In genomic region chr14:33972679-33973078, GRCm38 (mm10) we compare ENCODE assay signal across 13 mouse cellular contexts. TPM values are rescaled to one million over a fixed set of nuclear protein-coding genes. Genes with fewer than 3 reads are reported as not detected.
A peak's percentile ranks its signal among the peaks of the same experiment; 100 is the strongest.
DNase-seq lines count a peak whose midpoint lies in the region; ATAC-seq and TF ChIP-seq lines count a peak whose summit lies in the region.
"Had no signal": no experiment of that assay in that cellular context is flagged by ENCODE, and none has a peak within 500 bp of the region (broad histone marks: within the 10 kb centered on the region; RNA-seq: fewer than 3 reads in every experiment).

No protein-coding gene starts in this region.

- H3K27me3 ChIP-seq in kidney, postnatal 0 days (ENCODE audit: insufficient read depth, low read length), result no peaks in the 10 kb centered on the region
- H3K27me3 ChIP-seq in midbrain, postnatal 0 days (ENCODE audit: insufficient read depth, low read length), result no peaks in the 10 kb centered on the region
- H3K27me3 ChIP-seq in midbrain, embryonic 11.5 days (ENCODE audit: control insufficient read depth, insufficient read depth, low read length), result no peaks in the 10 kb centered on the region

- TF ChIP-seq CTCF in kidney, postnatal 0 days (IDR thresholded peaks at IDR 0.05; ENCODE audit: low read depth), result peak; percentile 59
- peak; percentile 70 for TF ChIP-seq CTCF in midbrain, postnatal 0 days (IDR thresholded peaks at IDR 0.05)

- H3K9ac ChIP-seq in kidney, postnatal 0 days (ENCODE audit: low read depth, low read length), result no peak overlapping the region
- H3K9ac ChIP-seq in midbrain, postnatal 0 days (replicated peaks; ENCODE audit: low read length, poor library complexity, severe bottlenecking), result no peak overlapping the region
- H3K9ac ChIP-seq in midbrain, embryonic 11.5 days (ENCODE audit: low read length), result no peak overlapping the region

- no peaks in the 10 kb centered on the region for H3K4me1 ChIP-seq in kidney, postnatal 0 days (replicated peaks; ENCODE audit: insufficient read depth, low read length)
- no peaks in the 10 kb centered on the region for H3K4me1 ChIP-seq in midbrain, postnatal 0 days (ENCODE audit: insufficient read depth, low read length)
- no peaks in the 10 kb centered on the region for H3K4me1 ChIP-seq in midbrain, embryonic 11.5 days (ENCODE audit: control insufficient read depth, insufficient read depth, low read length)

- peak; percentile 14 for DNase-seq in adrenal gland, adult 2 months
- DNase-seq in adrenal gland, adult 8-10 months, result no peak
- peak; percentile 22 for DNase-seq in kidney, postnatal 0 days (ENCODE audit: low spot score)
- no peak for DNase-seq in kidney, adult 9 months
- peak; percentile 63 for DNase-seq in midbrain, postnatal 0 days (ENCODE audit: low spot score)
- no peak for DNase-seq in midbrain, embryonic 11.5 days (ENCODE audit: low spot score, missing footprints)
- DNase-seq in left cerebral cortex, postnatal 25 days (ENCODE audit: low spot score in 2 of 2), result no peak
- DNase-seq: gastrocnemius, postnatal 10 days; kidney, adult 8-10 months had no signal

- intact Hi-C loops in left cerebral cortex, postnatal 25 days (cut with DNase I), result no loop called here

- H3K36me3 ChIP-seq in kidney, postnatal 0 days (ENCODE audit: insufficient read depth, low read length), result no peaks in the 10 kb centered on the region
- no peaks in the 10 kb centered on the region for H3K36me3 ChIP-seq in midbrain, postnatal 0 days (ENCODE audit: insufficient read depth, low read length)
- H3K36me3 ChIP-seq in midbrain, embryonic 11.5 days (ENCODE audit: control insufficient read depth, insufficient read depth, low read length), result no peaks in the 10 kb centered on the region

- no peak overlapping the region for H3K27ac ChIP-seq in kidney, postnatal 0 days
- no peak overlapping the region for H3K27ac ChIP-seq in midbrain, postnatal 0 days (ENCODE audit: low read depth, low read length)
- H3K27ac ChIP-seq in midbrain, embryonic 11.5 days (ENCODE audit: low read depth, low read length), result no peak overlapping the region

- no peaks in the 10 kb centered on the region for H3K9me3 ChIP-seq in kidney, postnatal 0 days (replicated peaks; ENCODE audit: low read length)
- no peaks in the 10 kb centered on the region for H3K9me3 ChIP-seq in midbrain, postnatal 0 days (ENCODE audit: low read length)
- no peaks in the 10 kb centered on the region for H3K9me3 ChIP-seq in midbrain, embryonic 11.5 days (ENCODE audit: control insufficient read depth, low read length)

- WGBS in kidney, postnatal 0 days, result 46% methylated on average over 7 of the region's 7 CpGs
- 51% methylated on average over 7 of the region's 7 CpGs for WGBS in midbrain, postnatal 0 days
- 51% methylated on average over 7 of the region's 7 CpGs for WGBS in midbrain, embryonic 11.5 days

- no peak overlapping the region for H3K4me3 ChIP-seq in kidney, postnatal 0 days (replicated peaks; ENCODE audit: low read depth, low read length)
- H3K4me3 ChIP-seq in midbrain, postnatal 0 days (ENCODE audit: low read depth, low read length), result no peak overlapping the region
- H3K4me3 ChIP-seq in midbrain, embryonic 11.5 days (ENCODE audit: low read depth, low read length), result no peak overlapping the region
- H3K4me3 ChIP-seq: erythroblast, embryonic 14.5 days had no signal

- no peak overlapping the region for H3K4me2 ChIP-seq in kidney, postnatal 0 days (ENCODE audit: low read length)
- H3K4me2 ChIP-seq in midbrain, postnatal 0 days (ENCODE audit: low read depth, low read length, poor library complexity, severe bottlenecking), result no peak overlapping the region
- H3K4me2 ChIP-seq in midbrain, embryonic 11.5 days, result no peak overlapping the region

- ATAC-seq in kidney, postnatal 0 days (replicated peaks; ENCODE audit: low FRiP score, low read depth), result no peak
- ATAC-seq in midbrain, postnatal 0 days (ENCODE audit: low FRiP score), result no peak
- ATAC-seq in midbrain, embryonic 11.5 days (ENCODE audit: low FRiP score), result no peak
- no peak for ATAC-seq in monocyte, adult 5-6 weeks (replicated peaks; ENCODE audit: insufficient number of reproducible peaks, low FRiP score, low TSS enrichment, poor library complexity, severe bottlenecking)

RNA-seq across cellular contexts. Expression of gene Zfp488, which starts 5.9 kb away (rescaled TPM):
- total RNA-seq in adrenal gland, adult 2 months (2021), result under 1 TPM in 1 of 2 experiments, not detected in 1; 0.07 TPM
- polyA plus RNA-seq in adrenal gland, adult 2 months (2012; rRNA removed), result 0.02 TPM in 1 of 2 replicates, not detected in the other
- total RNA-seq in adrenal gland, adult 8-10 months (2022), result under 1 TPM in 3 of 4 experiments, not detected in 1; 0.07 to 0.22 (median 0.08) TPM
- polyA plus RNA-seq in kidney, postnatal 0 days (2015; fragmentation: Nextera tagmentation; extraction: Ambion mirVana), result not detected in 2 replicates
- total RNA-seq in midbrain, postnatal 0 days (2014; rRNA removed), result 4.7 and 4.9 TPM in 2 replicates
- polyA plus RNA-seq in midbrain, postnatal 0 days (2015; fragmentation: Nextera tagmentation; extraction: Ambion mirVana), result 0.80 and 0.98 TPM in 2 replicates
- polyA plus RNA-seq in midbrain, embryonic 11.5 days (2014; fragmentation: Nextera tagmentation; extraction: Ambion mirVana), result 0.17 TPM in 1 of 2 replicates, not detected in the other
- total RNA-seq in monocyte, adult 5-6 weeks (2017), result not detected in 3 replicates
- total RNA-seq in left cerebral cortex, postnatal 25 days (2021), result 1 to 10 TPM; 3.5 to 4.8 TPM
- polyA plus RNA-seq: erythroblast, embryonic 14.5 days; heart, embryonic 16.5 days had no signal

RNA-seq across cellular contexts. Expression of gene Rbp3, which starts 18.9 kb away (rescaled TPM):
- total RNA-seq in adrenal gland, adult 2 months (2021), result not detected
- not detected in 2 replicates for polyA plus RNA-seq in adrenal gland, adult 2 months (2012; rRNA removed)
- total RNA-seq in adrenal gland, adult 8-10 months (2022), result not detected
- polyA plus RNA-seq in kidney, postnatal 0 days (2015; fragmentation: Nextera tagmentation; extraction: Ambion mirVana), result not detected in 2 replicates
- total RNA-seq in midbrain, postnatal 0 days (2014; rRNA removed), result 0.16 and 0.47 TPM in 2 replicates
- polyA plus RNA-seq in midbrain, postnatal 0 days (2015; fragmentation: Nextera tagmentation; extraction: Ambion mirVana), result 0.07 and 0.31 TPM in 2 replicates
- not detected in 2 replicates for polyA plus RNA-seq in midbrain, embryonic 11.5 days (2014; fragmentation: Nextera tagmentation; extraction: Ambion mirVana)
- total RNA-seq in monocyte, adult 5-6 weeks (2017), result not detected in 3 replicates
- total RNA-seq in left cerebral cortex, postnatal 25 days (2021), result under 1 TPM in 1 of 2 experiments, not detected in 1; 0.09 TPM
- total RNA-seq: gastrocnemius, postnatal 10 days had no signal
- polyA plus RNA-seq: erythroblast, embryonic 14.5 days; urinary bladder, adult 2 months had no signal

RNA-seq across cellular contexts. Expression of gene Gdf2, which starts 31.8 kb away (rescaled TPM):
- total RNA-seq in adrenal gland, adult 2 months (2021), result not detected
- polyA plus RNA-seq in adrenal gland, adult 2 months (2012; rRNA removed), result 0.03 TPM in 1 of 2 replicates, not detected in the other
- not detected for total RNA-seq in adrenal gland, adult 8-10 months (2022)
- polyA plus RNA-seq in kidney, postnatal 0 days (2015; fragmentation: Nextera tagmentation; extraction: Ambion mirVana), result not detected in 2 replicates
- total RNA-seq in midbrain, postnatal 0 days (2014; rRNA removed), result 0.09 and 0.11 TPM in 2 replicates
- not detected in 2 replicates for polyA plus RNA-seq in midbrain, postnatal 0 days (2015; fragmentation: Nextera tagmentation; extraction: Ambion mirVana)
- not detected in 2 replicates for polyA plus RNA-seq in midbrain, embryonic 11.5 days (2014; fragmentation: Nextera tagmentation; extraction: Ambion mirVana)
- total RNA-seq in monocyte, adult 5-6 weeks (2017), result not detected in 3 replicates
- total RNA-seq in left cerebral cortex, postnatal 25 days (2021), result not detected
- total RNA-seq: gastrocnemius, postnatal 10 days had no signal
- polyA plus RNA-seq: erythroblast, embryonic 14.5 days; urinary bladder, adult 2 months had no signal

RNA-seq across cellular contexts. Expression of gene Gm30083, which starts 42.3 kb away (rescaled TPM):
- total RNA-seq in adrenal gland, adult 2 months (2021), result not detected
- polyA plus RNA-seq in adrenal gland, adult 2 months (2012; rRNA removed), result not detected in 2 replicates
- total RNA-seq in adrenal gland, adult 8-10 months (2022), result not detected
- polyA plus RNA-seq in kidney, postnatal 0 days (2015; fragmentation: Nextera tagmentation; extraction: Ambion mirVana), result not detected in 2 replicates
- not detected in 2 replicates for total RNA-seq in midbrain, postnatal 0 days (2014; rRNA removed)
- not detected in 2 replicates for polyA plus RNA-seq in midbrain, postnatal 0 days (2015; fragmentation: Nextera tagmentation; extraction: Ambion mirVana)
- not detected in 2 replicates for polyA plus RNA-seq in midbrain, embryonic 11.5 days (2014; fragmentation: Nextera tagmentation; extraction: Ambion mirVana)
- total RNA-seq in monocyte, adult 5-6 weeks (2017), result not detected in 3 replicates
- total RNA-seq in left cerebral cortex, postnatal 25 days (2021), result not detected
- total RNA-seq: gastrocnemius, postnatal 10 days had no signal
- polyA plus RNA-seq: erythroblast, embryonic 14.5 days; heart, embryonic 16.5 days had no signal

RNA-seq across cellular contexts. Expression of gene Gm5460, which starts 43.9 kb away (rescaled TPM):
- total RNA-seq in adrenal gland, adult 2 months (2021), result under 1 TPM; 0.14 to 0.24 TPM
- polyA plus RNA-seq in adrenal gland, adult 2 months (2012; rRNA removed), result 0.36 and 0.47 TPM in 2 replicates
- under 1 TPM in 3 of 4 experiments, not detected in 1; 0.13 to 0.58 (median 0.38) TPM for total RNA-seq in adrenal gland, adult 8-10 months (2022)
- polyA plus RNA-seq in kidney, postnatal 0 days (2015; fragmentation: Nextera tagmentation; extraction: Ambion mirVana), result not detected in 2 replicates
- not detected in 2 replicates for total RNA-seq in midbrain, postnatal 0 days (2014; rRNA removed)
- polyA plus RNA-seq in midbrain, postnatal 0 days (2015; fragmentation: Nextera tagmentation; extraction: Ambion mirVana), result not detected in 2 replicates
- polyA plus RNA-seq in midbrain, embryonic 11.5 days (2014; fragmentation: Nextera tagmentation; extraction: Ambion mirVana), result not detected in 2 replicates
- not detected in 3 replicates for total RNA-seq in monocyte, adult 5-6 weeks (2017)
- not detected for total RNA-seq in left cerebral cortex, postnatal 25 days (2021)
- total RNA-seq: gastrocnemius, postnatal 10 days had no signal
- polyA plus RNA-seq: erythroblast, embryonic 14.5 days; heart, embryonic 16.5 days had no signal

Comparison
In these comparisons a context has a peak if more than half of its experiments do, and no peak if none do; other contexts are left out.
1. DNase-seq: peak in adrenal gland, adult 2 months (single experiment), kidney, postnatal 0 days (single experiment) and midbrain, postnatal 0 days (single experiment); none in adrenal gland, adult 8-10 months (single experiment), kidney, adult 9 months (single experiment), midbrain, embryonic 11.5 days (single experiment) and left cerebral cortex, postnatal 25 days (0 of 2).